ENCODE assay signal across 29 mouse cellular contexts in genomic region chr4:136008782-136009447, GRCm38 (mm10). TPM values are rescaled to one million over a fixed set of nuclear protein-coding genes. Genes with fewer than 3 reads are reported as not detected.
DNase-seq lines count a peak whose midpoint lies in the region; ATAC-seq and TF ChIP-seq lines count a peak whose summit lies in the region.
"Had no signal": no experiment of that assay in that cellular context is flagged by ENCODE, and none has a peak within 500 bp of the region (broad histone marks: within the 10 kb centered on the region; RNA-seq: fewer than 3 reads in every experiment).

No protein-coding gene starts in this region.

- no peak for TF ChIP-seq CTCF in forebrain, postnatal 0 days (IDR thresholded peaks at IDR 0.05; ENCODE audit: low read depth)

- DNase-seq in midbrain, embryonic 11.5 days (ENCODE audit: low spot score, missing footprints) = peak; percentile 70
- DNase-seq in liver, embryonic 13.5 days = no peak
- no peak for DNase-seq in cerebellum, postnatal 36 days
- DNase-seq in ovary, postnatal 36 days (ENCODE audit: low spot score) = no peak
- no peak for DNase-seq in forebrain, postnatal 0 days
- DNase-seq: adrenal gland, adult 2 months; adrenal gland, postnatal 14 days; cerebellum, adult 11 months; cerebellum, adult 2 months; cerebellum, adult 9-11 months; cerebellum, postnatal 25 days; embryo, embryonic 11 days; gastrocnemius, postnatal 10 days; gastrocnemius, postnatal 36 days; heart, postnatal 10 days; heart, postnatal 36 days had no signal

- H3K27ac ChIP-seq in midbrain, embryonic 11.5 days (ENCODE audit: low read depth, low read length) = no peak overlapping the region
- H3K27ac ChIP-seq in midbrain, embryonic 15.5 days = no peak overlapping the region
- peak overlapping the region; percentile 10; the same call in 1 of the 2 replicates for H3K27ac ChIP-seq in liver, embryonic 13.5 days
- peak overlapping the region; percentile 65 for H3K27ac ChIP-seq in liver, embryonic 16.5 days (ENCODE audit: low read length)
- H3K27ac ChIP-seq in forebrain, postnatal 0 days (ENCODE audit: low read depth, low read length) = no peak overlapping the region
- H3K27ac ChIP-seq: embryonic facial prominence, embryonic 10.5 days; embryonic facial prominence, embryonic 13.5 days; forebrain, embryonic 12.5 days; forebrain, embryonic 15.5 days; heart, embryonic 15.5 days; hindbrain, embryonic 10.5 days; hindbrain, embryonic 14.5 days; hindbrain, postnatal 0 days had no signal

- no peak overlapping the region for H3K4me2 ChIP-seq in midbrain, embryonic 11.5 days
- H3K4me2 ChIP-seq in midbrain, embryonic 15.5 days = no peak overlapping the region
- no peak overlapping the region for H3K4me2 ChIP-seq in liver, embryonic 13.5 days
- H3K4me2 ChIP-seq in liver, embryonic 16.5 days (ENCODE audit: low read depth, low read length) = no peak overlapping the region
- no peak overlapping the region for H3K4me2 ChIP-seq in forebrain, postnatal 0 days (ENCODE audit: low read depth)
- H3K4me2 ChIP-seq: embryonic facial prominence, embryonic 13.5 days; forebrain, embryonic 12.5 days; forebrain, embryonic 15.5 days; heart, embryonic 12.5 days; heart, embryonic 15.5 days; hindbrain, embryonic 14.5 days had no signal

- H3K9ac ChIP-seq in midbrain, embryonic 11.5 days (ENCODE audit: low read length) = no peak overlapping the region
- H3K9ac ChIP-seq in midbrain, embryonic 15.5 days = no peak overlapping the region
- no peak overlapping the region for H3K9ac ChIP-seq in liver, embryonic 13.5 days
- no peak overlapping the region for H3K9ac ChIP-seq in liver, embryonic 16.5 days (ENCODE audit: low read depth, low read length)
- no peak overlapping the region for H3K9ac ChIP-seq in forebrain, postnatal 0 days
- H3K9ac ChIP-seq: embryonic facial prominence, embryonic 13.5 days; forebrain, embryonic 12.5 days; forebrain, embryonic 15.5 days; heart, embryonic 12.5 days; heart, embryonic 15.5 days; hindbrain, embryonic 14.5 days had no signal

- no peaks in the 10 kb centered on the region for H3K4me1 ChIP-seq in midbrain, embryonic 11.5 days (ENCODE audit: control insufficient read depth, insufficient read depth, low read length)
- H3K4me1 ChIP-seq in midbrain, embryonic 15.5 days = no peaks in the 10 kb centered on the region
- peaks cover 12% of the 10 kb centered on the region; the same call in 1 of the 2 replicates for H3K4me1 ChIP-seq in liver, embryonic 13.5 days (replicated peaks)
- peaks cover 2% of the 10 kb centered on the region; the same call in 1 of the 2 replicates for H3K4me1 ChIP-seq in liver, embryonic 16.5 days (ENCODE audit: control insufficient read depth, low read depth, low read length)
- H3K4me1 ChIP-seq in forebrain, postnatal 0 days (ENCODE audit: insufficient read depth) = no peaks in the 10 kb centered on the region
- H3K4me1 ChIP-seq: embryonic facial prominence, embryonic 10.5 days; embryonic facial prominence, embryonic 13.5 days; forebrain, embryonic 12.5 days; forebrain, embryonic 15.5 days; hindbrain, embryonic 10.5 days had no signal

- ATAC-seq in midbrain, embryonic 11.5 days (ENCODE audit: low FRiP score) = no peak
- ATAC-seq in midbrain, embryonic 15.5 days (replicated peaks) = no peak
- ATAC-seq in liver, embryonic 13.5 days (ENCODE audit: low read depth) = peak; percentile 52
- ATAC-seq in liver, embryonic 16.5 days (ENCODE audit: low read depth) = peak; percentile 76
- no peak for ATAC-seq in forebrain, postnatal 0 days
- ATAC-seq: CD4-positive, CD25-positive, alpha-beta regulatory T cell, adult 4 months; forebrain, embryonic 15.5 days; hindbrain, postnatal 0 days had no signal

- WGBS in midbrain, embryonic 11.5 days = 88% methylated on average over 8 of the region's 8 CpGs
- 96% methylated on average over 8 of the region's 8 CpGs for WGBS in midbrain, embryonic 15.5 days
- WGBS in liver, embryonic 13.5 days (ENCODE audit: insufficient replicate concordance) = 83% methylated on average over 8 of the region's 8 CpGs
- 78% methylated on average over 8 of the region's 8 CpGs for whole genome bisulfite sequencing in liver, embryonic 16.5 days (ENCODE audit: insufficient replicate concordance)
- WGBS in forebrain, postnatal 0 days = 95% methylated on average over 8 of the region's 8 CpGs

- peaks cover 38% of the 10 kb centered on the region for H3K36me3 ChIP-seq in midbrain, embryonic 11.5 days (ENCODE audit: control insufficient read depth, insufficient read depth, low read length)
- H3K36me3 ChIP-seq in midbrain, embryonic 15.5 days (replicated peaks) = peaks cover 73% of the 10 kb centered on the region
- peaks cover 98% of the 10 kb centered on the region for H3K36me3 ChIP-seq in liver, embryonic 13.5 days
- H3K36me3 ChIP-seq in liver, embryonic 16.5 days (ENCODE audit: control insufficient read depth, insufficient read depth) = peaks cover 83% of the 10 kb centered on the region
- peaks cover 83% of the 10 kb centered on the region for H3K36me3 ChIP-seq in forebrain, postnatal 0 days (ENCODE audit: insufficient read depth)

- H3K27me3 ChIP-seq in midbrain, embryonic 11.5 days (ENCODE audit: control insufficient read depth, insufficient read depth, low read length) = no peaks in the 10 kb centered on the region
- no peaks in the 10 kb centered on the region for H3K27me3 ChIP-seq in midbrain, embryonic 15.5 days (replicated peaks)
- no peaks in the 10 kb centered on the region for H3K27me3 ChIP-seq in liver, embryonic 13.5 days
- H3K27me3 ChIP-seq in liver, embryonic 16.5 days (ENCODE audit: control insufficient read depth, insufficient read depth, low read depth, low read length) = no peaks in the 10 kb centered on the region
- no peaks in the 10 kb centered on the region for H3K27me3 ChIP-seq in forebrain, postnatal 0 days (ENCODE audit: insufficient read depth, low read length)
- H3K27me3 ChIP-seq: embryonic facial prominence, embryonic 13.5 days; forebrain, embryonic 12.5 days; forebrain, embryonic 15.5 days; heart, embryonic 12.5 days; heart, embryonic 15.5 days had no signal

- no peak overlapping the region for H3K4me3 ChIP-seq in midbrain, embryonic 11.5 days (ENCODE audit: low read depth, low read length)
- no peak overlapping the region for H3K4me3 ChIP-seq in midbrain, embryonic 15.5 days
- no peak overlapping the region for H3K4me3 ChIP-seq in liver, embryonic 13.5 days (replicated peaks)
- no peak overlapping the region for H3K4me3 ChIP-seq in liver, embryonic 16.5 days (ENCODE audit: low read depth, low read length)
- no peak overlapping the region for H3K4me3 ChIP-seq in forebrain, postnatal 0 days (ENCODE audit: low read depth, low read length)
- H3K4me3 ChIP-seq: embryonic facial prominence, embryonic 10.5 days; embryonic facial prominence, embryonic 13.5 days; erythroblast, embryonic 14.5 days; forebrain, embryonic 12.5 days; forebrain, embryonic 15.5 days; heart, embryonic 12.5 days; heart, embryonic 15.5 days; hindbrain, embryonic 10.5 days had no signal

- no peaks in the 10 kb centered on the region for H3K9me3 ChIP-seq in midbrain, embryonic 11.5 days (ENCODE audit: control insufficient read depth, low read length)
- no peaks in the 10 kb centered on the region for H3K9me3 ChIP-seq in midbrain, embryonic 15.5 days
- H3K9me3 ChIP-seq in liver, embryonic 13.5 days (replicated peaks) = no peaks in the 10 kb centered on the region
- H3K9me3 ChIP-seq in liver, embryonic 16.5 days (replicated peaks; ENCODE audit: control insufficient read depth, low read length) = no peaks in the 10 kb centered on the region
- no peaks in the 10 kb centered on the region for H3K9me3 ChIP-seq in forebrain, postnatal 0 days (ENCODE audit: low read length)
- H3K9me3 ChIP-seq: embryonic facial prominence, embryonic 10.5 days; embryonic facial prominence, embryonic 13.5 days; forebrain, embryonic 12.5 days; forebrain, embryonic 15.5 days; heart, embryonic 12.5 days; heart, embryonic 15.5 days; hindbrain, embryonic 10.5 days had no signal

RNA-seq across cellular contexts. Expression of gene Eloa, which starts 12.6 kb away (rescaled TPM):
- polyA plus RNA-seq in midbrain, embryonic 11.5 days (2014; fragmentation: Nextera tagmentation; extraction: Ambion mirVana) = 42.8 and 43.6 TPM in 2 replicates
- 27.5 TPM in 2 replicates for polyA plus RNA-seq in midbrain, embryonic 15.5 days (2015; fragmentation: Nextera tagmentation; extraction: Ambion mirVana)
- polyA plus RNA-seq in liver, embryonic 13.5 days (2015; fragmentation: Nextera tagmentation; extraction: Ambion mirVana) = 27.7 and 35.1 TPM in 2 replicates
- 29.1 and 29.4 TPM in 2 replicates for polyA plus RNA-seq in liver, embryonic 16.5 days (2015; fragmentation: Nextera tagmentation; extraction: Ambion mirVana)
- total RNA-seq in forebrain, postnatal 0 days (2014; rRNA removed) = 32.2 and 36.7 TPM in 2 replicates
- polyA plus RNA-seq in forebrain, postnatal 0 days (2015; fragmentation: Nextera tagmentation; extraction: Ambion mirVana) = 17.2 and 21.3 TPM in 2 replicates

RNA-seq across cellular contexts. Expression of gene Pithd1, which starts 21.9 kb away (rescaled TPM):
- 64.8 and 65.8 TPM in 2 replicates for polyA plus RNA-seq in midbrain, embryonic 11.5 days (2014; fragmentation: Nextera tagmentation; extraction: Ambion mirVana)
- polyA plus RNA-seq in midbrain, embryonic 15.5 days (2015; fragmentation: Nextera tagmentation; extraction: Ambion mirVana) = 62.8 and 64.6 TPM in 2 replicates
- 99.8 and 111 TPM in 2 replicates for polyA plus RNA-seq in liver, embryonic 13.5 days (2015; fragmentation: Nextera tagmentation; extraction: Ambion mirVana)
- polyA plus RNA-seq in liver, embryonic 16.5 days (2015; fragmentation: Nextera tagmentation; extraction: Ambion mirVana) = 61.4 and 63.3 TPM in 2 replicates
- 62.8 and 64.2 TPM in 2 replicates for total RNA-seq in forebrain, postnatal 0 days (2014; rRNA removed)
- polyA plus RNA-seq in forebrain, postnatal 0 days (2015; fragmentation: Nextera tagmentation; extraction: Ambion mirVana) = 82.2 and 93.3 TPM in 2 replicates

RNA-seq across cellular contexts. Expression of gene Lypla2, which starts 36.5 kb away (rescaled TPM):
- 136 and 144 TPM in 2 replicates for polyA plus RNA-seq in midbrain, embryonic 11.5 days (2014; fragmentation: Nextera tagmentation; extraction: Ambion mirVana)
- polyA plus RNA-seq in midbrain, embryonic 15.5 days (2015; fragmentation: Nextera tagmentation; extraction: Ambion mirVana) = 228 and 233 TPM in 2 replicates
- polyA plus RNA-seq in liver, embryonic 13.5 days (2015; fragmentation: Nextera tagmentation; extraction: Ambion mirVana) = 48.9 and 49.7 TPM in 2 replicates
- polyA plus RNA-seq in liver, embryonic 16.5 days (2015; fragmentation: Nextera tagmentation; extraction: Ambion mirVana) = 37.0 and 39.9 TPM in 2 replicates
- total RNA-seq in forebrain, postnatal 0 days (2014; rRNA removed) = 136 and 138 TPM in 2 replicates
- 201 and 206 TPM in 2 replicates for polyA plus RNA-seq in forebrain, postnatal 0 days (2015; fragmentation: Nextera tagmentation; extraction: Ambion mirVana)

RNA-seq across cellular contexts. Expression of gene Rpl11, which starts 44.3 kb away (rescaled TPM):
- polyA plus RNA-seq in midbrain, embryonic 11.5 days (2014; fragmentation: Nextera tagmentation; extraction: Ambion mirVana) = 333 and 390 TPM in 2 replicates
- polyA plus RNA-seq in midbrain, embryonic 15.5 days (2015; fragmentation: Nextera tagmentation; extraction: Ambion mirVana) = 262 and 276 TPM in 2 replicates
- polyA plus RNA-seq in liver, embryonic 13.5 days (2015; fragmentation: Nextera tagmentation; extraction: Ambion mirVana) = 341 and 377 TPM in 2 replicates
- polyA plus RNA-seq in liver, embryonic 16.5 days (2015; fragmentation: Nextera tagmentation; extraction: Ambion mirVana) = 216 and 219 TPM in 2 replicates
- 872 and 1,141 TPM in 2 replicates for total RNA-seq in forebrain, postnatal 0 days (2014; rRNA removed)
- polyA plus RNA-seq in forebrain, postnatal 0 days (2015; fragmentation: Nextera tagmentation; extraction: Ambion mirVana) = 313 and 396 TPM in 2 replicates

RNA-seq across cellular contexts. Expression of gene Gale, which starts 45.4 kb away (rescaled TPM):
- 25.6 and 27.0 TPM in 2 replicates for polyA plus RNA-seq in midbrain, embryonic 11.5 days (2014; fragmentation: Nextera tagmentation; extraction: Ambion mirVana)
- 41.6 and 44.2 TPM in 2 replicates for polyA plus RNA-seq in midbrain, embryonic 15.5 days (2015; fragmentation: Nextera tagmentation; extraction: Ambion mirVana)
- polyA plus RNA-seq in liver, embryonic 13.5 days (2015; fragmentation: Nextera tagmentation; extraction: Ambion mirVana) = 35.6 and 35.7 TPM in 2 replicates
- 34.5 and 37.6 TPM in 2 replicates for polyA plus RNA-seq in liver, embryonic 16.5 days (2015; fragmentation: Nextera tagmentation; extraction: Ambion mirVana)
- 32.1 and 42.4 TPM in 2 replicates for total RNA-seq in forebrain, postnatal 0 days (2014; rRNA removed)
- polyA plus RNA-seq in forebrain, postnatal 0 days (2015; fragmentation: Nextera tagmentation; extraction: Ambion mirVana) = 30.7 and 34.4 TPM in 2 replicates

Comparison
In these comparisons a context has a peak if more than half of its experiments do, and no peak if none do; other contexts are left out.
1. ATAC-seq: peak in liver, embryonic 13.5 days (single experiment) and liver, embryonic 16.5 days (single experiment); none in midbrain, embryonic 11.5 days (single experiment), midbrain, embryonic 15.5 days (single experiment) and forebrain, postnatal 0 days (single experiment).
2. H3K27ac ChIP-seq: peak in liver, embryonic 13.5 days (single experiment) and liver, embryonic 16.5 days (single experiment); none in midbrain, embryonic 11.5 days (single experiment), midbrain, embryonic 15.5 days (single experiment) and forebrain, postnatal 0 days (single experiment).